Mouse (Mus musculus): Measurements from ENCODE around the gene Ndufs5. TPM values are rescaled to one million over a fixed set of nuclear protein-coding genes. Genes with fewer than 3 reads are reported as not detected.

Gene Ndufs5
- polyA plus RNA-seq, 1 experiment from 2014 or later, result 408 TPM

GRCm38 (mm10) chr4:123745221-123745775, 27.3 kb upstream of the Ndufs5 start:
- Histone ChIP-seq H3K4me3 (ENCODE audit: low read depth, low read length) (no peak overlapping the region), H3K4me1 (ENCODE audit: control insufficient read depth, insufficient read depth, low read length) (peaks cover 10% of the 10 kb centered on the region; the same call in 1 of the 2 replicates), H3K4me2 (ENCODE audit: low read depth, low read length) (no peak overlapping the region), H3K9me3 (ENCODE audit: control insufficient read depth, low read length) (no peaks in the 10 kb centered on the region), H3K27me3 (replicated peaks; ENCODE audit: control insufficient read depth, insufficient read depth, low read length) (no peaks in the 10 kb centered on the region), H3K27ac (replicated peaks; ENCODE audit: low read depth, low read length) (no peak overlapping the region), H3K9ac (ENCODE audit: low read depth, low read length) (no peak overlapping the region), H3K36me3 (ENCODE audit: control insufficient read depth, insufficient read depth, low read length) (peaks cover 22% of the 10 kb centered on the region)
- 93% methylated on average over 4 of the region's 4 CpGs for WGBS
- DNase-seq (ENCODE audit: low spot score), result no peak
- ATAC-seq (ENCODE audit: low read depth), result no peak

- peaks cover 46% of the 10 kb centered on the region for H3K36me3 ChIP-seq (ENCODE audit: control insufficient read depth, insufficient read depth, low read length)
- H3K4me2 ChIP-seq (ENCODE audit: low read depth, low read length), result no peak overlapping the region
- no peaks in the 10 kb centered on the region for H3K4me1 ChIP-seq (ENCODE audit: control insufficient read depth, insufficient read depth, low read length)
- ATAC-seq (ENCODE audit: low read depth) (no peak), DNase-seq (ENCODE audit: low spot score) (no peak)
- no peak overlapping the region for H3K4me3 ChIP-seq (ENCODE audit: low read depth, low read length)
- no peaks in the 10 kb centered on the region for H3K27me3 ChIP-seq (replicated peaks; ENCODE audit: control insufficient read depth, insufficient read depth, low read length)
- no peak overlapping the region for H3K9ac ChIP-seq (ENCODE audit: low read depth, low read length)
- no peaks in the 10 kb centered on the region for H3K9me3 ChIP-seq (ENCODE audit: control insufficient read depth, low read length)
- 85% methylated on average over 1 of the region's 1 CpGs for WGBS
- H3K27ac ChIP-seq (replicated peaks; ENCODE audit: low read depth, low read length), result no peak overlapping the region
Measured at GRCm38 (mm10) chr4:123742891-123743290, 24.9 kb upstream of the Ndufs5 start.

GRCm38 (mm10) chr4:123738708-123739107, 20.7 kb upstream of the Ndufs5 start:
- H3K27ac ChIP-seq (replicated peaks; ENCODE audit: low read depth, low read length), result no peak overlapping the region
- no peaks in the 10 kb centered on the region for H3K4me1 ChIP-seq (ENCODE audit: control insufficient read depth, insufficient read depth, low read length)
- no peaks in the 10 kb centered on the region for H3K27me3 ChIP-seq (replicated peaks; ENCODE audit: control insufficient read depth, insufficient read depth, low read length)
- no peak overlapping the region for H3K4me3 ChIP-seq (ENCODE audit: low read depth, low read length)
- H3K36me3 ChIP-seq (ENCODE audit: control insufficient read depth, insufficient read depth, low read length), result peaks cover 68% of the 10 kb centered on the region
- H3K9me3 ChIP-seq (ENCODE audit: control insufficient read depth, low read length), result no peaks in the 10 kb centered on the region
- H3K4me2 ChIP-seq (ENCODE audit: low read depth, low read length), result no peak overlapping the region
- ATAC-seq (ENCODE audit: low read depth) (no peak), DNase-seq (ENCODE audit: low spot score) (no peak)
- H3K9ac ChIP-seq (ENCODE audit: low read depth, low read length), result no peak overlapping the region
- 92% methylated on average over 4 of the region's 4 CpGs for WGBS

GRCm38 (mm10) chr4:123733532-123733931, 15.5 kb upstream of the Ndufs5 start:
- Histone ChIP-seq H3K27me3 (replicated peaks; ENCODE audit: control insufficient read depth, insufficient read depth, low read length) (no peaks in the 10 kb centered on the region), H3K4me3 (ENCODE audit: low read depth, low read length) (no peak overlapping the region), H3K4me2 (ENCODE audit: low read depth, low read length) (no peak overlapping the region), H3K36me3 (ENCODE audit: control insufficient read depth, insufficient read depth, low read length) (peaks cover 43% of the 10 kb centered on the region), H3K27ac (replicated peaks; ENCODE audit: low read depth, low read length) (no peak overlapping the region), H3K4me1 (ENCODE audit: control insufficient read depth, insufficient read depth, low read length) (no peaks in the 10 kb centered on the region), H3K9ac (ENCODE audit: low read depth, low read length) (no peak overlapping the region), H3K9me3 (ENCODE audit: control insufficient read depth, low read length) (no peaks in the 10 kb centered on the region)
- WGBS, result 89% methylated on average over 9 of the region's 9 CpGs
- ATAC-seq (ENCODE audit: low read depth), result no peak
- no peak for DNase-seq (ENCODE audit: low spot score)

- no peak overlapping the region for H3K27ac ChIP-seq (replicated peaks; ENCODE audit: low read depth, low read length)
- no peaks in the 10 kb centered on the region for H3K4me1 ChIP-seq (ENCODE audit: control insufficient read depth, insufficient read depth, low read length)
- no peak overlapping the region for H3K4me3 ChIP-seq (ENCODE audit: low read depth, low read length)
- H3K9ac ChIP-seq (ENCODE audit: low read depth, low read length), result no peak overlapping the region
- no peak for DNase-seq (ENCODE audit: low spot score)
- no peak overlapping the region for H3K4me2 ChIP-seq (ENCODE audit: low read depth, low read length)
- peaks cover 37% of the 10 kb centered on the region for H3K36me3 ChIP-seq (ENCODE audit: control insufficient read depth, insufficient read depth, low read length)
- H3K9me3 ChIP-seq (ENCODE audit: control insufficient read depth, low read length), result no peaks in the 10 kb centered on the region
- WGBS, result 63% methylated on average over 1 of the region's 2 CpGs
- H3K27me3 ChIP-seq (replicated peaks; ENCODE audit: control insufficient read depth, insufficient read depth, low read length), result no peaks in the 10 kb centered on the region
- no peak for ATAC-seq (ENCODE audit: low read depth)
Measured at GRCm38 (mm10) chr4:123732921-123733320, 14.9 kb upstream of the Ndufs5 start.

GRCm38 (mm10) chr4:123732163-123732910, 14.3 kb upstream of the Ndufs5 start:
- Histone ChIP-seq H3K9ac (ENCODE audit: low read depth, low read length) (no peak overlapping the region), H3K4me1 (ENCODE audit: control insufficient read depth, insufficient read depth, low read length) (no peaks in the 10 kb centered on the region), H3K4me2 (ENCODE audit: low read depth, low read length) (no peak overlapping the region), H3K27ac (replicated peaks; ENCODE audit: low read depth, low read length) (no peak overlapping the region), H3K4me3 (ENCODE audit: low read depth, low read length) (no peak overlapping the region), H3K9me3 (ENCODE audit: control insufficient read depth, low read length) (no peaks in the 10 kb centered on the region), H3K36me3 (ENCODE audit: control insufficient read depth, insufficient read depth, low read length) (peaks cover 32% of the 10 kb centered on the region), H3K27me3 (replicated peaks; ENCODE audit: control insufficient read depth, insufficient read depth, low read length) (no peaks in the 10 kb centered on the region)
- DNase-seq (ENCODE audit: low spot score) (no peak), ATAC-seq (ENCODE audit: low read depth) (no peak)
- 96% methylated on average over 4 of the region's 4 CpGs for WGBS

GRCm38 (mm10) chr4:123721761-123722160, 3.8 kb upstream of the Ndufs5 start:
- no peak overlapping the region for H3K27ac ChIP-seq (replicated peaks; ENCODE audit: low read depth, low read length)
- H3K4me2 ChIP-seq (ENCODE audit: low read depth, low read length), result no peak overlapping the region
- no peak overlapping the region for H3K4me3 ChIP-seq (ENCODE audit: low read depth, low read length)
- H3K36me3 ChIP-seq (ENCODE audit: control insufficient read depth, insufficient read depth, low read length), result no peaks in the 10 kb centered on the region
- 84% methylated on average over 4 of the region's 4 CpGs for WGBS
- no peaks in the 10 kb centered on the region for H3K27me3 ChIP-seq (replicated peaks; ENCODE audit: control insufficient read depth, insufficient read depth, low read length)
- DNase-seq (ENCODE audit: low spot score) (no peak), ATAC-seq (ENCODE audit: low read depth) (no peak)
- no peak overlapping the region for H3K9ac ChIP-seq (ENCODE audit: low read depth, low read length)
- H3K4me1 ChIP-seq (ENCODE audit: control insufficient read depth, insufficient read depth, low read length), result no peaks in the 10 kb centered on the region
- no peaks in the 10 kb centered on the region for H3K9me3 ChIP-seq (ENCODE audit: control insufficient read depth, low read length)

- Histone ChIP-seq H3K9ac (ENCODE audit: low read depth, low read length) (peak overlapping the region; percentile 92), H3K36me3 (ENCODE audit: control insufficient read depth, insufficient read depth, low read length) (peaks cover 22% of the 10 kb centered on the region), H3K27ac (replicated peaks; ENCODE audit: low read depth, low read length) (peak overlapping the region; percentile 65; the same call in 1 of the 2 replicates), H3K4me2 (ENCODE audit: low read depth, low read length) (peak overlapping the region; percentile 74), H3K4me1 (ENCODE audit: control insufficient read depth, insufficient read depth, low read length) (no peaks in the 10 kb centered on the region), H3K4me3 (ENCODE audit: low read depth, low read length) (peak overlapping the region; percentile 76), H3K27me3 (replicated peaks; ENCODE audit: control insufficient read depth, insufficient read depth, low read length) (no peaks in the 10 kb centered on the region), H3K9me3 (ENCODE audit: control insufficient read depth, low read length) (no peaks in the 10 kb centered on the region)
- WGBS, result 28% methylated on average over 7 of the region's 7 CpGs
- ATAC-seq (ENCODE audit: low read depth) (no peak; the same call in 1 of the 2 replicates), DNase-seq (ENCODE audit: low spot score) (no peak)
Measured at GRCm38 (mm10) chr4:123718434-123718780, 405 bp upstream of the Ndufs5 start.

GRCm38 (mm10) chr4:123712431-123712830, 5.6 kb downstream of the Ndufs5 start:
- Histone ChIP-seq H3K4me1 (ENCODE audit: control insufficient read depth, insufficient read depth, low read length) (no peaks in the 10 kb centered on the region), H3K4me3 (ENCODE audit: low read depth, low read length) (no peak overlapping the region), H3K27me3 (replicated peaks; ENCODE audit: control insufficient read depth, insufficient read depth, low read length) (no peaks in the 10 kb centered on the region), H3K27ac (replicated peaks; ENCODE audit: low read depth, low read length) (no peak overlapping the region), H3K9me3 (ENCODE audit: control insufficient read depth, low read length) (no peaks in the 10 kb centered on the region), H3K9ac (ENCODE audit: low read depth, low read length) (no peak overlapping the region), H3K4me2 (ENCODE audit: low read depth, low read length) (no peak overlapping the region), H3K36me3 (ENCODE audit: control insufficient read depth, insufficient read depth, low read length) (peaks cover 41% of the 10 kb centered on the region)
- WGBS, result 95% methylated on average over 1 of the region's 3 CpGs
- DNase-seq (ENCODE audit: low spot score) (no peak), ATAC-seq (ENCODE audit: low read depth) (no peak)

All from embryonic facial prominence, embryonic 14.5 days (tissue).